Mouse (Mus musculus) olfactory bulb, adult 2 months (tissue): ENCODE data around the gene Lmf1.

Experiments
- CTCF ChIP-seq: fragments of 200-500 bp; IDR thresholded peaks from 2 replicates; pipeline ENCODE4 v1.5.1; 2012; ENCODE audit warnings: low read depth, mild to moderate bottlenecking, low read length, moderate library complexity; ENCODE audit not compliant: insufficient read depth
- POLR2A ChIP-seq: fragments of 200-500 bp; IDR thresholded peaks from 2 replicates; pipeline ENCODE4 v1.6.1; 2012; ENCODE audit warnings: mild to moderate bottlenecking, low read depth, low read length, moderate library complexity; ENCODE audit not compliant: insufficient read depth

DNA sequence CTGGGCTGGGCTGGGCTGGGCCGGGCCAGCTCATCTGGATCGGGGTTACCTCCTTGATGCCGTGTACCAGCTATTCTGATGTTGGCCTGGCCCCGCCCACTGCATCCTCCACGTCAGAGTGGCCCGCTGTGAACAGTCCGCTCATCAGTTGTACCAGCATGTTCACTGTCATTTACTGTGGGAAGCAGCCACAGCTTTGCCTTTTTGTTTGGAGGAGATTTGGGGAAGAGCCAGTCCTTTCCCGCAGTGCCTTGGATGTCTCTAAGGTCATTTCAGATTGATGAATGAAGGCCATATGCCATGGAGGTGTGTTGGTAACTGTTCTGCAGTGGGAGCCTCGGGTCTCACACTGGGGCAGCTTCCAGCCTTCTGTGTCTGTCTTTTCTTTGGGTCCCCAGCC lies 33.7 kb downstream of the Lmf1 start:
- TF ChIP-seq CTCF (no peak), POLR2A (no peak)
